Mouse (Mus musculus): ENCODE data around the gene Siglec1. TPM values are rescaled to one million over a fixed set of nuclear protein-coding genes. Genes with fewer than 3 reads are reported as not detected.
"Not testable (repeated sequence)": the region's sequence is repeated elsewhere in the genome, so short reads cannot be mapped to it uniquely, and the experiment has no call there.

Gene Siglec1
- polyA plus RNA-seq, 1 experiment from 2014 or later: 0.40 TPM

DNA sequence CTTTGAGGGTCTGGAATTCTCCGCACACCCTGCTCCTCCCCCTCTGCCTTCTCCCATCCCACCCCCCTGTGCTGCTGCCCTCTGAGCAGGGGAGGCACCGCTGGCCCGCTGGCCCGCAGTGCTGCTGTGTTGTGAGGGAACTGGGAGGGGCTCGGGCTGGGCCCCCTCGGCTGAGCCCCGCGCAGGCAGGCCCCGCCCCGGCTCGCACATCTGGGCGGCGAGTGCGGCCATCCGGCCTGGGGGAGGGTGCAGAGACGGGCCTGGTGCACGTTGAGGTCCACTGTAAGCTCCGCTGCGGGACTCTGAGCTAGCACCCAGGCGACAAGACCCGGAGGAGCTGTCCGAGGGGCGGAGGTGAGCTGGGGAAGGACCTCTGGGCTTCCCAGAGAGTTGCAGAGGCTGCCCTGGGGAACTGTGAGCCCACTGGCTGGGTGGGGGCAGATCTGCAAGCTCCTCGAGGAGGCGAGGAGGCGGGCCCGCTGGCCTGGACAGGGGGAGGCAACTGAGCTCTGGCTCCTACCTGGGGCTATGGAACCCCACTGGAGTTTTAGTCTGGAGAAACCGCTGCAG lies 40.7 kb upstream of the Siglec1 start, which contains the start of gene Hspa12b:
Gene Hspa12b (plus strand): TSS at position 120 of the 570 bp plus-strand sequence.
- WGBS: 3% methylated on average over 28 of the region's 28 CpGs
- ATAC-seq (ENCODE audit: insufficient read depth, low FRiP score, low read depth): peak; percentile 89
- Histone ChIP-seq H3K9me3 (no peaks in the 10 kb centered on the region), H3K4me3 (replicated peaks) (peak within 1 kb of the TSS; percentile 65), H3K4me2 (peak within 1 kb of the TSS; percentile 75), H3K27me3 (replicated peaks) (no peaks in the 10 kb centered on the region), H3K27ac (peak within 1 kb of the TSS; percentile 75), H3K4me1 (peaks cover 26% of the 10 kb centered on the region), H3K36me3 (no peaks in the 10 kb centered on the region), H3K9ac (peak within 1 kb of the TSS; percentile 60)

DNA sequence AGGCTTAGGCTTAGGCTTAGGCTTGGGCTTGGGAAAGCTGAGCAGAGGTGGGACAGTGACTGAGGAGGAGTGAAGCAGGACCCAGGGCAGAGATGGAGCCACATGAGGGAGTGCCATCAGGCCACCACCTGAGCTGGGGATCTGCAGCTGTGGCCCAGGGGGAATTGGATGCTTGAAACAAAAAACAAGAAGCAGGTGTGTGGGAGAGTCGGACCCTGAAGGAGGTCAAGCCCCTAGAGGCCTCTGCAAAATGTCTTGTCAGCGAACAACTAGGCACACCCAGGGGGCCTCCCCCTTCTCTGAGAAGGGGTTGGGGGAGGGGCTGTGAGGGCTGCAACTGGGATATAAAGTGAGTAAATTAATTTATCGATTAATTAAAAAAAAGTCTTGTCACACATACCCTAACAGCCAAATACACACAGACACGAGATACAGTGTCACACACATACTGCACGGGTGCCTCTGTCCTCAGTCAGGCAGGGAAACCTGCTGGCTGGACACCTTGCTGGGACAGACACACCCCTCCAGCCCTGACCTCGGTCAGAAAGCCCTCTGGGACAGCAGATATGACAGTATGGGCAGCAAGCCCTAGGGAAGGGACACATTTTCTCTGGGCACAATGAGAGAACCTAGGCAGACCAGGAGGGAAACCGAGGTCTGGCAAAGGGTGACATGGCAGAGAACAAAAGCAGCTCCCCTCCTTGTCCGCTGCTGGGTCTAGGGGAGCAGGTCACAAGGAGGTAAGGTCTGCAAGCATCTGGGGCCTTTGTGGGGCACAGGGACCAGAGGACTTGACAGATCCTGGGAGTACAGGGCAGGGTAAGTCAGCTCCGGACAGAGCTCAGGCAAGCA lies 39.6 kb upstream of the Siglec1 start:
- Histone ChIP-seq H3K9ac (no peak overlapping the region), H3K27me3 (replicated peaks) (no peaks in the 10 kb centered on the region), H3K4me1 (peaks cover 26% of the 10 kb centered on the region), H3K9me3 (no peaks in the 10 kb centered on the region), H3K27ac (peak overlapping the region; percentile 75; the same call in 1 of the 2 replicates), H3K36me3 (no peaks in the 10 kb centered on the region), H3K4me2 (peak overlapping the region; percentile 75; the same call in 1 of the 2 replicates), H3K4me3 (replicated peaks) (peak overlapping the region; percentile 65; the same call in 1 of the 2 replicates)
- WGBS: 55% methylated on average over 9 of the region's 9 CpGs
- no peak for ATAC-seq (ENCODE audit: insufficient read depth, low FRiP score, low read depth)

DNA sequence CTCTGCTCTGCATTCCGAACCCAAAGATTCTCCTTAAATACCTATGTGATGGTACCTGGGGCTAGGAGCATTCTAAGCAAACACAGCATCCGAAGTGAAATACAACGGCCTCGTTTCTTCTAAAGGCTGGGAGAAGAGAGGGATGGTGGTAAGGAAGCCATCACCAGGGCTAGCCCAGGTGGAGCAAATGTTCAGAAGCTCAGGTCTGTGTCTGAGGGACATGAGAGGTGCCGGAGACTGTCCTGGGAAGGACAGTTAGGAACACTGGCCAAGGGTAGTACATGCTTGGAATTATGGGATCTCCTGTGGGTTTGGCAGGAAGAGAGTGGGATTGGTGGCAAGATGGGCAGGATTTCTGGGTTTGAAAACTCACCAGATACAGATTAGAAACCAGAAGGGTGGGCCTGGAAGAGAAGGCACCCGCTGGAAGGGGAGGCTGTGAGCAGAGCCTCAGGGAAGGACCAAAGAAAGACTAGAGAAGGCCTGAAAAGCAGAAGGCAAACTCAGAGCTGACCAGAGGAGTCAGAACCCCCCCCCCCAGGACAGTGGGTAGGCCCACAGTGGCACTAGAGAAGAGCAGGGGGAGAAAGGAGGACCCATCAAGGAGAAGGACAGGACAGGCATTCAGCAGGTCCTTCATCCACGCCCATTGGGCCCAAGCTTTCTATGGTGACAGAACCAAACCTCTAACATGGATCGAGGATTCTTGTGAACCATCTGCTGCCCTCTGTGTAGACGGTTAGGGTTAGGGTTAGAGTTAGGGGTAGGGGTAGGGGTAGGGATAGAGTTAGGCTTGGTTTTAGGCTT lies 38.8 kb upstream of the Siglec1 start:
- ATAC-seq (ENCODE audit: insufficient read depth, low FRiP score, low read depth): no peak
- no peaks in the 10 kb centered on the region for H3K36me3 ChIP-seq
- H3K9me3 ChIP-seq: no peaks in the 10 kb centered on the region
- no peak overlapping the region for H3K27ac ChIP-seq
- no peak overlapping the region for H3K4me2 ChIP-seq
- H3K4me3 ChIP-seq (replicated peaks): no peak overlapping the region
- H3K27me3 ChIP-seq (replicated peaks): no peaks in the 10 kb centered on the region
- H3K4me1 ChIP-seq: peaks cover 26% of the 10 kb centered on the region
- WGBS: 89% methylated on average over 9 of the region's 9 CpGs
- no peak overlapping the region for H3K9ac ChIP-seq

DNA sequence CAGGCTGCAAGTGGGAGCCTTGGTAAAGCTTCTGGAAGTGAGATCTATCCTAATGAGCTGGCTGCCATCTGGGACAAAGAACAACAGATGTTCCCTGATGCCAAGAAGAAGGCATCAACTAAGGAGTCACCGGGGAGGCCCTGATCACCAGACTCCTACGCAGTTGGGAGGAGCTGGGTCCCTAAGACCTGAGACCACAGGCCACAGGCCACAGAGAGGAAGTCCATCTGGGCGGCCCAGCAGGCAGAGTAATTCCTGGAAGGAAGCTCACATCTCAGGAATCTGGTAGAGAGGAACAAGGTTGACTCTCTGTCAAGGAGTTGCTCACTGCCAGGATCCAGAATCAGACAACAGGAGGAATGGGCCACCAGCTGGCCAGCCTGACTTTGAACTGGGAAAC lies 37.6 kb upstream of the Siglec1 start:
- Histone ChIP-seq H3K27ac (no peak overlapping the region; the same call in 1 of the 2 replicates), H3K27me3 (replicated peaks) (no peaks in the 10 kb centered on the region), H3K36me3 (no peaks in the 10 kb centered on the region), H3K4me2 (no peak overlapping the region), H3K4me3 (replicated peaks) (no peak overlapping the region), H3K9ac (no peak overlapping the region), H3K4me1 (peaks cover 25% of the 10 kb centered on the region), H3K9me3 (no peaks in the 10 kb centered on the region)
- WGBS: 57% methylated on average over 3 of the region's 3 CpGs
- ATAC-seq (ENCODE audit: insufficient read depth, low FRiP score, low read depth): no peak

DNA sequence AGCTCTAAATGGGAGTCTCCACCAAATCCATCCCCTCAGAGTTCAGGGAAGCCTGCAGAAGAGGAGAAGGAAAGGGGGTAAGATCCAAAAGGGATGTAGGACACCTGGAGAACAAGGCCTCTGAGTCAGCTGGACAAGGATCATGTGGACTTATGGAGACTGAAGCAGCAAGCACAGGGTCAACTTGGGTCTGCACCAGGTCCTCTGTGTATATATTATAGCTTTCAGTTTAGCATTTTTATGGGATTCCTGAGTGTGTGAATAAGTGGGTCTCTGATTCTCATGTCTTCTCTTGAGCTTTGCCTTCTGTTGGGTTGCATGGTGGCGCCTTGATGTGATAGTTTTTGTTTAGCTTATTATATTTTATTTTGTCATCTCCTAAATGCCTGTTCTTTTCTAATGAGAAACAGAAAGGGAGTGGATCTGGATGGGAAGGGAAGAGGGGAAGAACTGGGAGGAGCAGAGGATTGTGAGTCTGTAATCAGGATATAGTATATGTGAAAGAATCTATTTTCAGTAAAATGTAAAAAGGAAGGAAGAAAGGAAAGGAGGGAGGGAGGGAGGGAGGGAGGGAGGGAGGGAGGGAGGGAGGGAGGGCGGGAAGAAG lies 32.5 kb upstream of the Siglec1 start:
- Histone ChIP-seq H3K4me3 (replicated peaks) (no peak overlapping the region), H3K9ac (no peak overlapping the region), H3K36me3 (no peaks in the 10 kb centered on the region), H3K4me1 (no peaks in the 10 kb centered on the region; the same call in 1 of the 2 replicates), H3K4me2 (no peak overlapping the region), H3K27ac (no peak overlapping the region), H3K27me3 (replicated peaks) (no peaks in the 10 kb centered on the region), H3K9me3 (no peaks in the 10 kb centered on the region)
- peak; percentile 89 for ATAC-seq (ENCODE audit: insufficient read depth, low FRiP score, low read depth)
- whole genome bisulfite sequencing: 68% methylated on average over 2 of the region's 2 CpGs

DNA sequence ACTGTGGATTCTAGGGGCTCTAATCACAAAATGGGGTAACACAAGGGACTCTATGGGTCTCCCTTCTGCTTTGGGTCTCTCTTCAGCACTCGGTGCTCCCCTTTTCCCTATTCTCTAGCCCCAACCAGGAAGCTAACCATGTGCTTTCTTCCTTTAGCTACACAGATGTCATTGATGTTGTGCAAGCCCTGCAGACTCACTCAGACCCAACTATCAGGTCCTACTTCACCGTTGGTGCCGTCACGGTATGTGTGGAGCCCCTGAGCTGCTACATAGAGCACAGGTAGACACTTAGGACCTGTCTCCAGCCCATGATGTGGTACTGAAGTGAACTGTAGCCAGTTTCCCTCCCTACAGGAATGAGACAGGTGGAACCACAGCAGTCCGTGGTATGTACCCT lies 19.4 kb upstream of the Siglec1 start:
- Histone ChIP-seq H3K27me3 (replicated peaks) (no peaks in the 10 kb centered on the region), H3K4me1 (no peaks in the 10 kb centered on the region), H3K36me3 (no peaks in the 10 kb centered on the region), H3K9ac (no peak overlapping the region), H3K4me3 (replicated peaks) (no peak overlapping the region), H3K9me3 (no peaks in the 10 kb centered on the region), H3K4me2 (no peak overlapping the region), H3K27ac (no peak overlapping the region)
- ATAC-seq (ENCODE audit: insufficient read depth, low FRiP score, low read depth): no peak
- WGBS: 83% methylated on average over 5 of the region's 5 CpGs

DNA sequence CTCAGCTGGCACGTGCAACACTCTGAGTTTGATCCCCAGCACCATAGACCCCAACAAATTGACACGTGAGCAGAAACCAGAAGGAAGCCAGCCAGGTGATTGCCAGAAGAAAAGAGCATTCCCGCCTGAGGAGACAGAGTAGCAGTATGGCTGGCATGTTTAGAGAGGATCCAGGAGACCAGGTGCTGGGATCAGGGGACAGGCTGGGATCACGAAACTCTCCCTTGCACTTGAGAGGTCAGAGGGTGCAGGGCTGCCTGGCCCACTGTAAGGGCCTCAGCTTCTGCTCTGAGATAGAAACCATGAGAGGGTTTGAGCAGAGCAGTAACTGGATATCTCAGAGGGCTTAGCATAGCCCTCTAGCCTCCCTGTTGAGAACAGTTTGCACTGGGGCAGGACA lies 18.5 kb upstream of the Siglec1 start:
- H3K36me3 ChIP-seq; ATAC-seq (ENCODE audit: insufficient read depth, low FRiP score, low read depth): not testable (repeated sequence)
- WGBS: 75% methylated on average over 4 of the region's 4 CpGs

DNA sequence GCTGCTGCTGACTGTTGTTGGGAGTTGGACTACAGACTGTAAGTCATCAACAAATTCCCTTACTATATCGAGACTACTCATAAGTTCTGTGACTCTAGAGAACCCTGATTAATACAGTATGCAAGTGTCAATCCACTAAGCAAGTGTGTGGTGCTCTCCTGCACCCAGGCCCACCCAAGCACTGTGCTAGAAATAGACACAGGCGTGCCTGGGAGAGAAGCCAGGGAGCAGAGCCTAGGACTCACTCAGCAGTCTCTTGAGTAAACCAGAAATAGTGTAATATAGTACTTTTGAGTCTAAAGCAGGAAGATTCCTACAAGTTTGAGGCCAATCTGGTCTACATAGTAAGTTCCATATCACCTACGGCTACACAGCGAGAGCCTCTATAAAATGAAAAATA lies 17.5 kb upstream of the Siglec1 start:
- no peaks in the 10 kb centered on the region for H3K27me3 ChIP-seq (replicated peaks)
- H3K4me2 ChIP-seq: no peak overlapping the region
- no peaks in the 10 kb centered on the region for H3K36me3 ChIP-seq
- WGBS: 83% methylated on average over 4 of the region's 4 CpGs
- no peak overlapping the region for H3K4me3 ChIP-seq (replicated peaks)
- H3K27ac ChIP-seq: no peak overlapping the region
- no peak overlapping the region for H3K9ac ChIP-seq
- no peaks in the 10 kb centered on the region for H3K9me3 ChIP-seq
- H3K4me1 ChIP-seq: no peaks in the 10 kb centered on the region
- ATAC-seq (ENCODE audit: insufficient read depth, low FRiP score, low read depth): no peak

More for the DNA sequence above, 18.5 kb upstream of the Siglec1 start:
- not testable (repeated sequence) for H3K4me2 ChIP-seq; H3K9ac ChIP-seq; H3K4me3 ChIP-seq (replicated peaks); H3K9me3 ChIP-seq; H3K27ac ChIP-seq; H3K4me1 ChIP-seq; H3K27me3 ChIP-seq (replicated peaks)

DNA sequence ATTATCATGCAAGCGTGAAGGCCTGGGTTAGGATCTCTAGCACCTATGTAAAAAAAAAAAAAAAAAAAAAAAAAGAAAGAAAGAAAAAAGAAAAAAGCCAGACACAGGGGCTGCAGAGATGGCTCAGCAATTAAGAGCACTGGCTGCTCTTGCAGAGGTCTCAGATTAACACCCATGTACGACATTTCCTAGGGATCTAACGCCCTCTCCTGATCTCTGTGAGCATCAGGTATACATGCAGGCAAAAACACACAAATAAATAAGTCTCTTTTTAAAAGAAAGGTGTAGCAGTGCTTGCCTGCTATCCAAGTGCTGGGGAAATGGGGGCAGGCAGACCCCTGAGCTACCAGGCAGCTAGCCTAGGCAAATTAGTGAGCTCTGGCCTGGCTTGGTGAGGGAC lies 15.0 kb upstream of the Siglec1 start:
- H3K36me3 ChIP-seq: no peaks in the 10 kb centered on the region
- 53% methylated on average over 3 of the region's 3 CpGs for WGBS
- no peak overlapping the region for H3K27ac ChIP-seq
- no peak overlapping the region for H3K9ac ChIP-seq
- no peaks in the 10 kb centered on the region for H3K27me3 ChIP-seq (replicated peaks)
- ATAC-seq (ENCODE audit: insufficient read depth, low FRiP score, low read depth): no peak
- no peak overlapping the region for H3K4me2 ChIP-seq
- no peaks in the 10 kb centered on the region for H3K9me3 ChIP-seq
- H3K4me1 ChIP-seq: no peaks in the 10 kb centered on the region
- no peak overlapping the region for H3K4me3 ChIP-seq (replicated peaks)

DNA sequence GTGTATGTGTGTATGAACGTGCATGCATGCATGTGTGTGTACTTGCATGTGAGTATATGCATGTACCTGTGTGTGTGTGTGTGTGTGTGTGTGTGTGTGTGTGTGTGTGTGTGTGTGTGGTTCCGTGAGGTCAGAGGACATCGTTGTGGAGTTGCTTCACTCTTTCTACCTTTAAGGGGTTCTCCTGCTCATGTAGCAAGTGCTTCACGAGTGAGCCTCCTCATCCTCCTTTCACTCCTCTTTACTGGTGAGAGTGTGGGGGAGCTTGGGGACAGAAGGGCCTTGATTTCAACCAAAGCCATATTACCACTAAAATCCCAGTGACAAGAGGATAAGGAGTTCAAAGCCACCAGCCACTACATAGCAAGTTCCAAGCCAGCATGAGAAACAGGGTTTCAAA lies 10.5 kb upstream of the Siglec1 start:
- H3K9ac ChIP-seq: no peak overlapping the region
- H3K27me3 ChIP-seq (replicated peaks): no peaks in the 10 kb centered on the region
- peak overlapping the region; percentile 33; the same call in 1 of the 2 replicates for H3K4me2 ChIP-seq
- WGBS: 64% methylated on average over 4 of the region's 4 CpGs
- no peaks in the 10 kb centered on the region for H3K36me3 ChIP-seq
- no peak for ATAC-seq (ENCODE audit: insufficient read depth, low FRiP score, low read depth)
- H3K9me3 ChIP-seq: no peaks in the 10 kb centered on the region
- H3K27ac ChIP-seq: peak overlapping the region; percentile 87; the same call in 1 of the 2 replicates
- H3K4me3 ChIP-seq (replicated peaks): no peak overlapping the region
- no peaks in the 10 kb centered on the region for H3K4me1 ChIP-seq

DNA sequence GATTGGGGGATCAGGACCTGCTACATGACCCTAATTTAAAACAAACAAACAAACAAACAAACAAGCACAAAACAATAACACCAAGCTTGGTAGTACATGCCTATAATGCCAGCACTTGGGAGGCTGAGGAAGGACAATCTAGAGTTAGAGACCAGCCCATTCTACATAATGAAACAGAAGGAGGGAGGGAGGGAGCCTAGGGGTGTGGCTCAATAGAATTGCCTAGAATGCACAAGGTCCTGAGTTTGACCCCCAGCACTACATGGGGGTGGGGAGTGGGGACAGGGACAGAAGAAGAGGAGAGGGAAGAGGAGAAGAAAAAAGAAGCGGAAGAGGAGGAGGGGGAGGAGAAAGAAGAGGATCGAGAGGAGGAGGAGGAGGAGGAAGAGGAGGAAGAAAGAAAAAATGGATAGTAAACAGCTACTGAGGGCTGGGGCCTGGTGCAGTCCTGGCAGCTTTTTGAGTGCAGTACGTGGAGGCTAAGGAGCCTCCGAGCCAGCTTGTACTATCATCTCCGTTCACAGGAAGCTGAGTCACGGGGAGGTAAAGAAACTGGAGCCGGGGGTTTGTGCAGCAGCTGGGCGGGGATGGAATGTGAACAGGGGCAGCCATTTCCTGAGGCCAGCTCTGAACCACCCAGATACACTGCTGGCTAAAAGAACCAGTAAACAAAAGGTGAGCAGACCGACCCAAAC lies 9.7 kb upstream of the Siglec1 start:
- Histone ChIP-seq H3K36me3 (no peaks in the 10 kb centered on the region), H3K4me2 (peak overlapping the region; percentile 33; the same call in 1 of the 2 replicates), H3K4me3 (replicated peaks) (no peak overlapping the region), H3K9me3 (no peaks in the 10 kb centered on the region), H3K4me1 (no peaks in the 10 kb centered on the region), H3K27me3 (replicated peaks) (no peaks in the 10 kb centered on the region), H3K27ac (peak overlapping the region; percentile 87), H3K9ac (no peak overlapping the region)
- peak; percentile 90 for ATAC-seq (ENCODE audit: insufficient read depth, low FRiP score, low read depth)
- WGBS: 8% methylated on average over 9 of the region's 9 CpGs
